Mouse (Mus musculus) forebrain, embryonic 14.5 days (tissue): ENCODE measurements around the gene Lfng. TPM values are rescaled to one million over a fixed set of nuclear protein-coding genes. Genes with fewer than 3 reads are reported as not detected.

Experiments
- ATAC-seq: fragments of 200-750 bp; cut with Nextera tagmentation; 2 replicates; pipeline ENCODE4 v1.8.0; 2017; ENCODE audit warnings: mild to moderate bottlenecking, moderate library complexity
- DNase-seq: peaks from one replicate; pipeline ENCODE4 v3.0.0-alpha.2; 2015; ENCODE audit warnings: low spot score
- H3K27ac ChIP-seq: fragments of 300-500 bp; sonication (generic); 2 replicates; pipeline ENCODE4 v1.5.1; 2014; ENCODE audit warnings: low read depth, mild to moderate bottlenecking, control low read depth, low read length, moderate library complexity
- H3K27me3 ChIP-seq: fragments of 300-500 bp; sonication (generic); replicated peaks from 2 replicates; pipeline ENCODE4 v1.6.1; 2014; ENCODE audit warnings: low read length, control low read depth, mixed read lengths; ENCODE audit not compliant: control insufficient read depth, insufficient read depth
- H3K36me3 ChIP-seq: fragments of 300-500 bp; sonication (generic); 2 replicates; pipeline ENCODE4 v1.6.1; 2014; ENCODE audit warnings: low read length, control low read depth; ENCODE audit not compliant: control insufficient read depth, insufficient read depth
- H3K4me1 ChIP-seq: fragments of 300-500 bp; sonication (generic); 2 replicates; pipeline ENCODE4 v1.6.1; 2014; ENCODE audit warnings: antibody characterized with exemption, low read length, control low read depth; ENCODE audit not compliant: control insufficient read depth, insufficient read depth
- H3K4me2 ChIP-seq: fragments of 300-500 bp; sonication (generic); 2 replicates; pipeline ENCODE4 v1.6.1; 2014; ENCODE audit warnings: mild to moderate bottlenecking, control low read depth, low read length
- H3K4me3 ChIP-seq: fragments of 300-500 bp; sonication (generic); 2 replicates; pipeline ENCODE4 v1.5.1; 2014; ENCODE audit warnings: low read depth, low read length, control low read depth
- H3K9ac ChIP-seq: fragments of 300-500 bp; sonication (generic); 2 replicates; pipeline ENCODE4 v1.6.1; 2014; ENCODE audit warnings: mild to moderate bottlenecking, low read length, control low read depth, moderate library complexity
- H3K9me3 ChIP-seq: fragments of 300-500 bp; sonication (generic); replicated peaks from 2 replicates; pipeline ENCODE4 v1.6.1; 2016; ENCODE audit warnings: low read length, control low read depth, mixed read lengths; ENCODE audit not compliant: control insufficient read depth
- WGBS: fragments of 180-500 bp; shearing (Covaris S2); extraction: QIAGEN DNeasy Blood & Tissue Kit; methylation state at CpG from one replicate; pipeline ENCODE4 v1.1.7; 2014; 5-methylcytosine and 5-hydroxymethylcytosine counted together
- polyA plus RNA-seq: library from polyadenylated mRNA; unstranded; fragments of >200 nt; fragmentation: Nextera tagmentation; extraction: Ambion mirVana; gene quantifications from 2 replicates; pipeline ENCODE4 v1.2.1, GENCODE M21; 2014

The Lfng gene
- polyA plus RNA-seq, 1 experiment from 2014 or later = 30.9 TPM

- Histone ChIP-seq H3K27me3 (no peaks in the 10 kb centered on the region), H3K4me2 (no peak overlapping the region), H3K27ac (no peak overlapping the region), H3K9ac (no peak overlapping the region), H3K36me3 (no peaks in the 10 kb centered on the region), H3K4me1 (no peaks in the 10 kb centered on the region), H3K4me3 (no peak overlapping the region), H3K9me3 (no peaks in the 10 kb centered on the region)
- ATAC-seq (no peak), DNase-seq (no peak)
- WGBS = 95% methylated on average over 4 of the region's 4 CpGs
These were observed 9.3 kb upstream of the Lfng start for GRCm38 (mm10) chr5:140597787-140598186.

GRCm38 (mm10) chr5:140599939-140600338 lies 7.2 kb upstream of the Lfng start:
- ATAC-seq (no peak), DNase-seq (no peak)
- Histone ChIP-seq H3K9ac (no peak overlapping the region), H3K4me1 (no peaks in the 10 kb centered on the region), H3K36me3 (no peaks in the 10 kb centered on the region), H3K27ac (no peak overlapping the region), H3K27me3 (no peaks in the 10 kb centered on the region), H3K4me3 (no peak overlapping the region), H3K4me2 (no peak overlapping the region), H3K9me3 (no peaks in the 10 kb centered on the region)
- 69% methylated on average over 5 of the region's 5 CpGs for WGBS

GRCm38 (mm10) chr5:140601712-140602111 lies 5.4 kb upstream of the Lfng start:
- H3K4me3 ChIP-seq = no peak overlapping the region
- H3K27ac ChIP-seq = no peak overlapping the region; the same call in 1 of the 2 replicates
- ATAC-seq (peak; percentile 53), DNase-seq (no peak)
- H3K36me3 ChIP-seq = no peaks in the 10 kb centered on the region
- no peak overlapping the region for H3K4me2 ChIP-seq
- H3K4me1 ChIP-seq = peaks cover 13% of the 10 kb centered on the region
- H3K9me3 ChIP-seq = no peaks in the 10 kb centered on the region
- H3K9ac ChIP-seq = no peak overlapping the region
- 81% methylated on average over 12 of the region's 12 CpGs for WGBS
- no peaks in the 10 kb centered on the region; the same call in 1 of the 2 replicates for H3K27me3 ChIP-seq

- no peak overlapping the region for H3K9ac ChIP-seq
- H3K4me2 ChIP-seq = no peak overlapping the region
- H3K27ac ChIP-seq = no peak overlapping the region
- DNase-seq (no peak), ATAC-seq (no peak)
- no peaks in the 10 kb centered on the region for H3K36me3 ChIP-seq
- H3K27me3 ChIP-seq = no peaks in the 10 kb centered on the region; the same call in 1 of the 2 replicates
- H3K9me3 ChIP-seq = no peaks in the 10 kb centered on the region
- H3K4me3 ChIP-seq = no peak overlapping the region
- H3K4me1 ChIP-seq = peaks cover 16% of the 10 kb centered on the region
- 67% methylated on average over 2 of the region's 2 CpGs for WGBS
These were observed 4.6 kb upstream of the Lfng start for GRCm38 (mm10) chr5:140602540-140602939.

- peaks cover 20% of the 10 kb centered on the region for H3K4me1 ChIP-seq
- DNase-seq (no peak), ATAC-seq (no peak)
- no peaks in the 10 kb centered on the region for H3K36me3 ChIP-seq
- H3K4me2 ChIP-seq = no peak overlapping the region
- 89% methylated on average over 8 of the region's 8 CpGs for WGBS
- no peaks in the 10 kb centered on the region for H3K9me3 ChIP-seq
- H3K9ac ChIP-seq = no peak overlapping the region
- no peak overlapping the region for H3K4me3 ChIP-seq
- H3K27me3 ChIP-seq = peaks cover 3% of the 10 kb centered on the region; the same call in 1 of the 2 replicates
- H3K27ac ChIP-seq = no peak overlapping the region
These were observed 2.7 kb upstream of the Lfng start for GRCm38 (mm10) chr5:140604386-140604785.

- Histone ChIP-seq H3K9me3 (no peaks in the 10 kb centered on the region), H3K27ac (no peak overlapping the region), H3K9ac (no peak overlapping the region), H3K4me2 (no peak overlapping the region), H3K36me3 (no peaks in the 10 kb centered on the region), H3K4me3 (no peak overlapping the region), H3K27me3 (peaks cover 3% of the 10 kb centered on the region; the same call in 1 of the 2 replicates), H3K4me1 (peaks cover 20% of the 10 kb centered on the region)
- WGBS = 21% methylated on average over 3 of the region's 3 CpGs
- DNase-seq = peak; percentile 42
- no peak for ATAC-seq
These were observed 1.9 kb upstream of the Lfng start for GRCm38 (mm10) chr5:140605228-140605627.

- 1% methylated on average over 23 of the region's 23 CpGs for WGBS
- DNase-seq = no peak
- H3K4me1 ChIP-seq = peaks cover 31% of the 10 kb centered on the region
These were observed 734 bp upstream of the Lfng start for GRCm38 (mm10) chr5:140606386-140606785.

GRCm38 (mm10) chr5:140607836-140608633 lies 915 bp downstream of the Lfng start:
- H3K4me3 ChIP-seq = peak overlapping the region; percentile 64
- H3K36me3 ChIP-seq = peaks cover 7% of the 10 kb centered on the region
- H3K27me3 ChIP-seq = peaks cover 3% of the 10 kb centered on the region; the same call in 1 of the 2 replicates
- peaks cover 43% of the 10 kb centered on the region for H3K4me1 ChIP-seq
- H3K27ac ChIP-seq = peak overlapping the region; percentile 97
- peak overlapping the region; percentile 84 for H3K9ac ChIP-seq
- WGBS = under 1% methylated on average over 16 of the region's 17 CpGs
- DNase-seq (peak; percentile 56), ATAC-seq (no peak)
- H3K4me2 ChIP-seq = peak overlapping the region; percentile 87
- no peaks in the 10 kb centered on the region for H3K9me3 ChIP-seq

More at GRCm38 (mm10) chr5:140606386-140606785, 734 bp upstream of the Lfng start:
- no peak for ATAC-seq
- peak overlapping the region; percentile 84 for H3K9ac ChIP-seq
- H3K4me3 ChIP-seq = peak overlapping the region; percentile 64
- H3K27ac ChIP-seq = no peak overlapping the region
- H3K9me3 ChIP-seq = no peaks in the 10 kb centered on the region
- H3K27me3 ChIP-seq = peaks cover 3% of the 10 kb centered on the region; the same call in 1 of the 2 replicates
- no peaks in the 10 kb centered on the region for H3K36me3 ChIP-seq
- H3K4me2 ChIP-seq = peak overlapping the region; percentile 87

- ATAC-seq (peak; percentile 10), DNase-seq (peak; percentile 87)
- H3K4me3 ChIP-seq = peak overlapping the region; percentile 64
- H3K4me1 ChIP-seq = peaks cover 43% of the 10 kb centered on the region
- H3K27me3 ChIP-seq = peaks cover 3% of the 10 kb centered on the region; the same call in 1 of the 2 replicates
- WGBS = 0% methylated on average over 16 of the region's 16 CpGs
- H3K36me3 ChIP-seq = peaks cover 13% of the 10 kb centered on the region
- peak overlapping the region; percentile 97 for H3K27ac ChIP-seq
- peak overlapping the region; percentile 84 for H3K9ac ChIP-seq
- H3K4me2 ChIP-seq = peak overlapping the region; percentile 87
- no peaks in the 10 kb centered on the region for H3K9me3 ChIP-seq
These were observed 1.5 kb downstream of the Lfng start for GRCm38 (mm10) chr5:140608634-140609015.
